In the genomic region with DNA sequence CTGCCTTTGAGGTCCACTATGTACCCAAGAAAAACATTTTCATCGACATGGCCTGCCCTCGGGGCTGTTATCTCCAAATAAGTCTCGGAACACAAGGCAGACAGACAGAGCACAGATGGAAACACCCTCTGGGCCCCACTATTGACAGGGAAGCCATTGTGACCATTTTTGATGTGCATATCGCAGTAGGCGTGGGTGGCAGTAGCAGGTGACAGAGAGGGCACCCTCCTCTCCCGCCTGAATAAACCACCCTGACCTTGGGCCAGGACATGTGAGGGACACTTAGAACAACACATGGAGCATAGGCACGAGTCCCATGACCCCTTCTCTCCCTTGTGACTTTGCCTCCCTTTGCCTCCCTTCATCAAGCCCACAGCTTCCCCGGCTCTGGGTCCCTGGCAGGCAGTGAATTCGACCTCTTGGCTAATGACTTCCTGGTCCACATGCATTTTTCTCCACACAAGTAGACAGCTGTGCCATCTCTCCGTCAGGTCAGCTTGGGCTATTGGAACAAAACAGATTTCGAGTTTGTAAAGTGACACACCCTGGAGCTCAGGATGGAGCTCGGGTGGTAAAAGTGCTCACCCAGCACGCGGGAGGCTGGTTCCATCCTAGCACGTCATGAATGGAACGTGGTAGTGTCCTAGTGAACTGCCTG, we compare ENCODE assay signal across 28 mouse cellular contexts. TPM values are rescaled to one million over a fixed set of nuclear protein-coding genes. Genes with fewer than 3 reads are reported as not detected.
DNase-seq lines count a peak whose midpoint lies in the region; ATAC-seq and TF ChIP-seq lines count a peak whose summit lies in the region.
"Had no signal": no experiment of that assay in that cellular context is flagged by ENCODE, and none has a peak within 500 bp of the region (broad histone marks: within the 10 kb centered on the region; RNA-seq: fewer than 3 reads in every experiment).

No protein-coding gene starts in this region.

- H3K9me3 ChIP-seq in lung, postnatal 0 days (ENCODE audit: low read length) = no peaks in the 10 kb centered on the region
- H3K9me3 ChIP-seq in midbrain, embryonic 16.5 days (replicated peaks; ENCODE audit: control insufficient read depth, low read length, poor library complexity, severe bottlenecking) = no peaks in the 10 kb centered on the region
- H3K9me3 ChIP-seq: forebrain, embryonic 13.5 days; hindbrain, embryonic 13.5 days; limb, embryonic 15.5 days; liver, embryonic 15.5 days; midbrain, embryonic 13.5 days had no signal

- H3K4me2 ChIP-seq in lung, postnatal 0 days (replicated peaks; ENCODE audit: low read depth, low read length) = no peak overlapping the region
- no peak overlapping the region for H3K4me2 ChIP-seq in midbrain, embryonic 16.5 days (ENCODE audit: low read length)
- H3K4me2 ChIP-seq: forebrain, embryonic 13.5 days; hindbrain, embryonic 13.5 days; limb, embryonic 15.5 days; liver, embryonic 15.5 days; midbrain, embryonic 13.5 days had no signal

- no peaks in the 10 kb centered on the region for H3K36me3 ChIP-seq in lung, postnatal 0 days (ENCODE audit: insufficient read depth, low read length)
- no peaks in the 10 kb centered on the region for H3K36me3 ChIP-seq in midbrain, embryonic 16.5 days (ENCODE audit: control insufficient read depth, insufficient read depth, low read length)
- H3K36me3 ChIP-seq: hindbrain, embryonic 13.5 days; limb, embryonic 15.5 days; liver, embryonic 15.5 days had no signal

- 60% methylated on average over 16 of the region's 16 CpGs for WGBS in lung, adult 2 months
- WGBS in lung, postnatal 0 days = 44% methylated on average over 16 of the region's 16 CpGs
- 69% methylated on average over 16 of the region's 16 CpGs for WGBS in midbrain, embryonic 16.5 days

- ATAC-seq in lung, postnatal 0 days = peak; percentile 66
- no peak for ATAC-seq in midbrain, embryonic 16.5 days
- ATAC-seq: forebrain, embryonic 13.5 days; inflammation-experienced regulatory T-cells, adult 6 months; midbrain, embryonic 13.5 days had no signal

- no peak overlapping the region for H3K4me3 ChIP-seq in lung, adult 2 months (replicated peaks; ENCODE audit: extremely low read depth, low read depth, low read length)
- H3K4me3 ChIP-seq in lung, postnatal 0 days (ENCODE audit: low read depth, low read length) = no peak overlapping the region
- no peak overlapping the region for H3K4me3 ChIP-seq in midbrain, embryonic 16.5 days (ENCODE audit: low read depth, low read length)
- H3K4me3 ChIP-seq: forebrain, embryonic 13.5 days; hindbrain, embryonic 13.5 days; left cerebral cortex, adult 2 months; limb, embryonic 15.5 days; liver, embryonic 15.5 days; midbrain, embryonic 13.5 days had no signal

- no peaks in the 10 kb centered on the region for H3K27me3 ChIP-seq in lung, postnatal 0 days (replicated peaks; ENCODE audit: insufficient read depth, low read length)
- H3K27me3 ChIP-seq in midbrain, embryonic 16.5 days (ENCODE audit: control insufficient read depth, insufficient read depth, low read depth, low read length) = no peaks in the 10 kb centered on the region
- H3K27me3 ChIP-seq: forebrain, embryonic 13.5 days; limb, embryonic 15.5 days; liver, embryonic 15.5 days; midbrain, embryonic 13.5 days had no signal

- H3K9ac ChIP-seq in lung, postnatal 0 days (replicated peaks; ENCODE audit: low read depth) = no peak overlapping the region
- H3K9ac ChIP-seq in midbrain, embryonic 16.5 days (ENCODE audit: low read depth, low read length) = no peak overlapping the region
- H3K9ac ChIP-seq: forebrain, embryonic 13.5 days; hindbrain, embryonic 13.5 days; limb, embryonic 15.5 days; liver, embryonic 15.5 days; midbrain, embryonic 13.5 days had no signal

- 0 out of 2 replicates have a peak, but pooled peaks have one; percentile 13 for TF ChIP-seq EP300 in lung, postnatal 0 days (IDR thresholded peaks at IDR 0.05)

- peaks cover 3% of the 10 kb centered on the region; the same call in 1 of the 2 replicates for H3K4me1 ChIP-seq in lung, adult 2 months (ENCODE audit: control insufficient read depth, insufficient read depth, low read length)
- no peaks in the 10 kb centered on the region for H3K4me1 ChIP-seq in lung, postnatal 0 days (ENCODE audit: insufficient read depth, low read depth, low read length)
- no peaks in the 10 kb centered on the region for H3K4me1 ChIP-seq in midbrain, embryonic 16.5 days (ENCODE audit: control insufficient read depth, insufficient read depth, low read length)
- H3K4me1 ChIP-seq: midbrain, embryonic 13.5 days had no signal

- TF ChIP-seq CTCF in lung, adult 2 months (IDR thresholded peaks at IDR 0.05; ENCODE audit: insufficient read depth, low read length) = no peak
- no peak for TF ChIP-seq CTCF in lung, postnatal 0 days (IDR thresholded peaks at IDR 0.05)

- DNase-seq in embryo, embryonic 10 days (ENCODE audit: low spot score) = peak; percentile 40
- no peak for DNase-seq in embryo, embryonic 9.5 days (ENCODE audit: extremely low spot score)
- peak; percentile 53 to 66 for DNase-seq in lung, adult 18-20 months
- no peak for DNase-seq in lung, adult 2 months
- DNase-seq in lung, postnatal 0 days (ENCODE audit: low spot score) = peak; percentile 74
- DNase-seq in testis, postnatal 14 days (ENCODE audit: low spot score) = peak; percentile 74
- DNase-seq in adrenal gland, adult 8-10 months = no peak
- DNase-seq: adrenal gland, postnatal 25 days; cerebellum, adult 9-10 months; heart, adult 18-20 months; kidney, adult 8-10 months; kidney, postnatal 10 days; right cerebral cortex, postnatal 25 days; spleen, adult 18-20 months had no signal

- no peak for TF ChIP-seq POLR2A in lung, adult 2 months (IDR thresholded peaks at IDR 0.05; ENCODE audit: borderline replicate concordance, extremely low read depth, low read depth, low read length)

- H3K27ac ChIP-seq in lung, postnatal 0 days (ENCODE audit: low read length) = no peak overlapping the region
- no peak overlapping the region for H3K27ac ChIP-seq in midbrain, embryonic 16.5 days (ENCODE audit: low read length)
- H3K27ac ChIP-seq: forebrain, embryonic 13.5 days; hindbrain, embryonic 13.5 days; left cerebral cortex, adult 2 months; limb, embryonic 15.5 days; liver, embryonic 15.5 days; midbrain, embryonic 13.5 days had no signal

RNA-seq across cellular contexts. Expression of gene Cpsf4l, which starts 8.1 kb away (rescaled TPM):
- 0.09 TPM in 1 of 2 replicates, not detected in the other for polyA plus RNA-seq in lung, adult 2 months (2012; rRNA removed)
- 0.17 and 0.25 TPM in 2 replicates for polyA plus RNA-seq in lung, postnatal 0 days (2015; fragmentation: Nextera tagmentation; extraction: Ambion mirVana)
- polyA plus RNA-seq in midbrain, embryonic 16.5 days (2015; fragmentation: Nextera tagmentation; extraction: Ambion mirVana) = 0.25 and 0.58 TPM in 2 replicates
- under 1 TPM; 0.43 to 1.00 (median 0.75) TPM for total RNA-seq in adrenal gland, adult 8-10 months (2022)
- total RNA-seq: common myeloid progenitor, adult 5-6 weeks; gastrocnemius, adult 18-20 months; heart, adult 18-20 months; heart, postnatal 25 days; layer of hippocampus, postnatal 10 days; left cerebral cortex, adult 2 months; left cerebral cortex, postnatal 36 days; megakaryocyte progenitor cell, adult 5-6 weeks had no signal
- polyA plus RNA-seq: inflammation-experienced regulatory T-cells, adult 6 months; liver, embryonic 15.5 days had no signal

RNA-seq across cellular contexts. Expression of gene D11Wsu47e, which starts 33.7 kb away (rescaled TPM):
- polyA plus RNA-seq in lung, adult 2 months (2012; rRNA removed) = 6.2 and 7.1 TPM in 2 replicates
- 10.3 and 11.9 TPM in 2 replicates for polyA plus RNA-seq in lung, postnatal 0 days (2015; fragmentation: Nextera tagmentation; extraction: Ambion mirVana)
- polyA plus RNA-seq in midbrain, embryonic 16.5 days (2015; fragmentation: Nextera tagmentation; extraction: Ambion mirVana) = 24.5 and 25.8 TPM in 2 replicates
- total RNA-seq in adrenal gland, adult 8-10 months (2022) = 10 to 100 TPM; 16.7 to 21.8 (median 18.1) TPM

RNA-seq across cellular contexts. Expression of gene Cdc42ep4, which starts 33.8 kb away (rescaled TPM):
- 80.4 and 115 TPM in 2 replicates for polyA plus RNA-seq in lung, adult 2 months (2012; rRNA removed)
- 92.8 and 116 TPM in 2 replicates for polyA plus RNA-seq in lung, postnatal 0 days (2015; fragmentation: Nextera tagmentation; extraction: Ambion mirVana)
- 73.2 and 75.0 TPM in 2 replicates for polyA plus RNA-seq in midbrain, embryonic 16.5 days (2015; fragmentation: Nextera tagmentation; extraction: Ambion mirVana)
- 100 to 1,000 TPM in 2 of 4 experiments, 10 to 100 TPM in 2; 90.2 to 151 (median 111) TPM for total RNA-seq in adrenal gland, adult 8-10 months (2022)

RNA-seq across cellular contexts. Expression of gene Fam104a, which starts 33.9 kb away (rescaled TPM):
- polyA plus RNA-seq in lung, adult 2 months (2012; rRNA removed) = 21.2 and 31.7 TPM in 2 replicates
- polyA plus RNA-seq in lung, postnatal 0 days (2015; fragmentation: Nextera tagmentation; extraction: Ambion mirVana) = 41.3 and 44.1 TPM in 2 replicates
- 37.4 and 37.9 TPM in 2 replicates for polyA plus RNA-seq in midbrain, embryonic 16.5 days (2015; fragmentation: Nextera tagmentation; extraction: Ambion mirVana)
- total RNA-seq in adrenal gland, adult 8-10 months (2022) = 10 to 100 TPM; 28.9 to 34.4 (median 31.0) TPM

Comparison
In these comparisons a context has a peak if more than half of its experiments do, and no peak if none do; other contexts are left out.
1. DNase-seq: peak in embryo, embryonic 10 days (single experiment), lung, adult 18-20 months (2 of 2), lung, postnatal 0 days (single experiment) and testis, postnatal 14 days (single experiment); none in embryo, embryonic 9.5 days (single experiment), lung, adult 2 months (single experiment) and adrenal gland, adult 8-10 months (single experiment).